Mouse (Mus musculus) embryonic fibroblast, embryonic 13.5 days (primary cell): ENCODE measurements at regions not wholly inside any gene's neighbourhood (a gene's known extent, or its start where the extent isn't known, plus 50 kb on each side); places are given as distances from the start of the nearest gene placed in this dataset.

Source experiments
- CTCF ChIP-seq: IDR thresholded peaks from 2 replicates; pipeline ENCODE4 v1.5.1; 2011; ENCODE audit warnings: mild to moderate bottlenecking, control low read depth, low read length, moderate library complexity, borderline replicate concordance; ENCODE audit not compliant: insufficient read depth
- POLR2A ChIP-seq: IDR thresholded peaks from 2 replicates; pipeline ENCODE4 v1.6.1; 2011; ENCODE audit warnings: low read depth, mild to moderate bottlenecking, control low read depth, low read length, moderate library complexity

GRCm38 (mm10) chr5:77473896-77474486, 66.2 kb upstream of the Igfbp7 start:
- no peak for TF ChIP-seq CTCF
- TF ChIP-seq POLR2A: no peak
